Mouse (Mus musculus): Measurements from ENCODE around the gene Myrfl.

GRCm38 (mm10) chr10:116884552-116884951 is 12.2 kb downstream of the Myrfl start:
- no peak for TF ChIP-seq CTCF (IDR thresholded peaks at IDR 0.05; ENCODE audit: insufficient read depth, low read length)
- no peak for TF ChIP-seq POLR2A (IDR thresholded peaks at IDR 0.05; ENCODE audit: borderline replicate concordance, extremely low read depth, low read depth, low read length)

Measured in lung, adult 2 months (tissue).